Mouse (Mus musculus) limb, embryonic 12.5 days (tissue): Measurements from ENCODE around the gene B4galt4. TPM values are rescaled to one million over a fixed set of nuclear protein-coding genes. Genes with fewer than 3 reads are reported as not detected.

ENCODE experiments used
- ATAC-seq: fragments of 200-750 bp; cut with Nextera tagmentation; 2 replicates; pipeline ENCODE4 v1.8.0; 2017; ENCODE audit warnings: low read depth, moderate TSS enrichment; ENCODE audit not compliant: insufficient number of reproducible peaks, insufficient read depth, low FRiP score, low TSS enrichment
- H3K27ac ChIP-seq: fragments of 300-500 bp; sonication (generic); 2 replicates; pipeline ENCODE4 v1.5.1; 2016; ENCODE audit warnings: mild to moderate bottlenecking, moderate library complexity
- H3K27me3 ChIP-seq: fragments of 300-500 bp; sonication (generic); 2 replicates; pipeline ENCODE4 v1.6.1; 2016; ENCODE audit warnings: mild to moderate bottlenecking, moderate library complexity
- H3K36me3 ChIP-seq: fragments of 300-500 bp; sonication (generic); 2 replicates; pipeline ENCODE4 v1.6.1; 2016; ENCODE audit warnings: mild to moderate bottlenecking, moderate library complexity
- H3K4me1 ChIP-seq: fragments of 300-500 bp; sonication (generic); replicated peaks from 2 replicates; pipeline ENCODE4 v1.6.1; 2016
- H3K4me2 ChIP-seq: fragments of 300-500 bp; sonication (generic); 2 replicates; pipeline ENCODE4 v1.6.1; 2016; ENCODE audit warnings: mild to moderate bottlenecking, moderate library complexity
- H3K4me3 ChIP-seq: fragments of 300-500 bp; sonication (generic); replicated peaks from 2 replicates; pipeline ENCODE4 v1.5.1; 2016; ENCODE audit warnings: mild to moderate bottlenecking
- H3K9ac ChIP-seq: fragments of 300-500 bp; sonication (generic); replicated peaks from 2 replicates; pipeline ENCODE4 v1.6.1; 2016; ENCODE audit warnings: mild to moderate bottlenecking, moderate library complexity
- H3K9me3 ChIP-seq: fragments of 300-500 bp; sonication (generic); 2 replicates; pipeline ENCODE4 v1.6.1; 2016; ENCODE audit warnings: mild to moderate bottlenecking, moderate library complexity
- WGBS: fragments of 180-500 bp; shearing (Covaris S2); methylation state at CpG from one replicate; pipeline ENCODE4 v1.1.7; 2016; 5-methylcytosine and 5-hydroxymethylcytosine counted together
- polyA plus RNA-seq: library from polyadenylated mRNA; unstranded; fragments of >200 nt; fragmentation: Nextera tagmentation; extraction: Ambion mirVana; gene quantifications from 2 replicates; pipeline ENCODE4 v1.2.1, GENCODE M21; 2016

The B4galt4 gene
- polyA plus RNA-seq, 1 experiment from 2014 or later = 33.3 TPM

- Histone ChIP-seq H3K9me3 (no peaks in the 10 kb centered on the region), H3K27me3 (no peaks in the 10 kb centered on the region), H3K4me3 (no peak overlapping the region), H3K9ac (no peak overlapping the region), H3K27ac (no peak overlapping the region), H3K36me3 (peaks cover 25% of the 10 kb centered on the region), H3K4me2 (no peak overlapping the region), H3K4me1 (peaks cover 18% of the 10 kb centered on the region)
- WGBS = 94% methylated on average over 6 of the region's 6 CpGs
- no peak for ATAC-seq
Measured at GRCm38 (mm10) chr16:38771145-38771544, 29.1 kb downstream of the B4galt4 start.

GRCm38 (mm10) chr16:38772906-38773496, 30.9 kb downstream of the B4galt4 start:
- Histone ChIP-seq H3K27me3 (no peaks in the 10 kb centered on the region), H3K9me3 (no peaks in the 10 kb centered on the region), H3K36me3 (peaks cover 11% of the 10 kb centered on the region), H3K4me2 (0 out of 2 replicates have a peak overlapping the region, but pooled peaks have one; percentile 6), H3K4me1 (peaks cover 18% of the 10 kb centered on the region), H3K4me3 (no peak overlapping the region), H3K27ac (no peak overlapping the region), H3K9ac (no peak overlapping the region)
- whole genome bisulfite sequencing = 38% methylated on average over 12 of the region's 12 CpGs
- ATAC-seq = no peak

GRCm38 (mm10) chr16:38774964-38775746, 33.1 kb downstream of the B4galt4 start:
- no peak for ATAC-seq
- Histone ChIP-seq H3K9ac (no peak overlapping the region), H3K9me3 (no peaks in the 10 kb centered on the region), H3K27me3 (no peaks in the 10 kb centered on the region), H3K36me3 (no peaks in the 10 kb centered on the region), H3K4me2 (no peak overlapping the region), H3K4me1 (peaks cover 18% of the 10 kb centered on the region), H3K4me3 (no peak overlapping the region), H3K27ac (no peak overlapping the region)
- 53% methylated on average over 7 of the region's 7 CpGs for WGBS

- 56% methylated on average over 6 of the region's 6 CpGs for WGBS
- no peaks in the 10 kb centered on the region for H3K9me3 ChIP-seq
- H3K9ac ChIP-seq = no peak overlapping the region
- H3K27ac ChIP-seq = no peak overlapping the region
- no peaks in the 10 kb centered on the region for H3K36me3 ChIP-seq
- H3K27me3 ChIP-seq = no peaks in the 10 kb centered on the region
- no peak overlapping the region for H3K4me3 ChIP-seq
- no peak overlapping the region for H3K4me2 ChIP-seq
- no peak for ATAC-seq
- H3K4me1 ChIP-seq = peaks cover 18% of the 10 kb centered on the region
Measured at GRCm38 (mm10) chr16:38776342-38776741, 34.3 kb downstream of the B4galt4 start.

- Histone ChIP-seq H3K4me2 (no peak overlapping the region), H3K27me3 (peaks cover 9% of the 10 kb centered on the region; the same call in 1 of the 2 replicates), H3K4me3 (no peak overlapping the region), H3K27ac (no peak overlapping the region), H3K9me3 (no peaks in the 10 kb centered on the region), H3K36me3 (no peaks in the 10 kb centered on the region), H3K4me1 (0 out of 2 replicates have a peak, but pooled peaks cover under 1% of the 10 kb centered on the region), H3K9ac (no peak overlapping the region)
- ATAC-seq = no peak
- 95% methylated on average over 7 of the region's 7 CpGs for WGBS
Measured at GRCm38 (mm10) chr16:38780960-38781572, 39.0 kb downstream of the B4galt4 start.

DNA sequence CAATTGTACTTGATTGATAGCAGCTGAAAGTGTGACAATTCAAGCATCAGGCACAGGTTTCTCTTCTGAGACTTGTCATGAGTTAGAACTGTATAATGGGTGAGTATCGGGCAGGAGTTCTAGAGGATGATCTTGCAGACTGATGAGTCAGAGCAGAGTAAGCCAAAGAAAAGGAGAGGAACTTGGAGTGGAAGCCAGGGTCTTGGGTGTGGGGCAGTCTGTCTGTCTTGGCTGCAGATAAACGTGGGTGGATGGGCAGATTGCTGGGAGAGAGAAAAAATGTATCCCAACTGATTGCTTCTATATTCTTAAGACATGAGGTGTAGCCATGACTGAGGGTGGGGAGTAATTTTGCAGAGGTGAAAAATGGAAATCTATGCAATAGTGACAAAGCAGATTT, 39.9 kb downstream of the B4galt4 start:
- H3K4me1 ChIP-seq = no peaks in the 10 kb centered on the region
- peaks cover 9% of the 10 kb centered on the region; the same call in 1 of the 2 replicates for H3K27me3 ChIP-seq
- ATAC-seq = no peak
- H3K36me3 ChIP-seq = no peaks in the 10 kb centered on the region
- no peaks in the 10 kb centered on the region for H3K9me3 ChIP-seq
- H3K9ac ChIP-seq = no peak overlapping the region
- H3K4me3 ChIP-seq = no peak overlapping the region
- WGBS = 75% methylated on average over 2 of the region's 2 CpGs
- no peak overlapping the region for H3K4me2 ChIP-seq
- no peak overlapping the region for H3K27ac ChIP-seq

- Histone ChIP-seq H3K9ac (no peak overlapping the region), H3K4me1 (no peaks in the 10 kb centered on the region), H3K36me3 (no peaks in the 10 kb centered on the region), H3K4me2 (no peak overlapping the region), H3K27me3 (peaks cover 9% of the 10 kb centered on the region; the same call in 1 of the 2 replicates), H3K4me3 (no peak overlapping the region), H3K9me3 (no peaks in the 10 kb centered on the region), H3K27ac (no peak overlapping the region)
- 61% methylated on average over 2 of the region's 2 CpGs for WGBS
- ATAC-seq = no peak
Measured at GRCm38 (mm10) chr16:38782524-38783067, 40.5 kb downstream of the B4galt4 start.

GRCm38 (mm10) chr16:38785301-38785700, 43.2 kb downstream of the B4galt4 start:
- WGBS = 93% methylated on average over 7 of the region's 7 CpGs
- H3K36me3 ChIP-seq = no peaks in the 10 kb centered on the region
- no peak overlapping the region for H3K27ac ChIP-seq
- H3K4me3 ChIP-seq = no peak overlapping the region
- no peak overlapping the region for H3K4me2 ChIP-seq
- H3K4me1 ChIP-seq = 0 out of 2 replicates have a peak, but pooled peaks cover 2% of the 10 kb centered on the region
- peaks cover 9% of the 10 kb centered on the region; the same call in 1 of the 2 replicates for H3K27me3 ChIP-seq
- no peaks in the 10 kb centered on the region for H3K9me3 ChIP-seq
- no peak for ATAC-seq
- no peak overlapping the region for H3K9ac ChIP-seq

DNA sequence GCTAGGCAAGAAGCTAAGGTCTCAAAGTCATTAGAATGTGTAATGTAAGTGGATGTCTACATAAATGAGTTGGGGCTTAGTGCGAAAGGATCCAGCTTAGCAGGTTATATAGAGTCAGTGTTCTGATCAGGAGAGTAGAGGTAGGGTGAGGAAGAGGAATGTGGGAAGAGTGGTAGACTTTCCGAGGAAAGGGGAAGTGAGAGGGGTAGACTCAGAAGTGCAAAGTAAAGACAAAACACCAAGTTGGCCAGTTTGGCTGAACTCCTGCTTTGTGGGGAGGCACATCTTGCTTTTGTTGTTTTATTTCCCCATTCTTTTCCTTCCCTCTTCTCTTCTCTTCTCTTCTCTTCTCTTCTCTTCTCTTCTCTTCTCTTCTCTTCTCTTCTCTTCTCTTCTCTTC, 47.0 kb downstream of the B4galt4 start:
- Histone ChIP-seq H3K4me2 (no peak overlapping the region), H3K9ac (no peak overlapping the region), H3K27me3 (no peaks in the 10 kb centered on the region), H3K9me3 (no peaks in the 10 kb centered on the region), H3K4me1 (peaks cover 15% of the 10 kb centered on the region), H3K4me3 (no peak overlapping the region), H3K36me3 (no peaks in the 10 kb centered on the region), H3K27ac (no peak overlapping the region)
- whole genome bisulfite sequencing = 90% methylated on average over 2 of the region's 2 CpGs
- ATAC-seq = no peak

DNA sequence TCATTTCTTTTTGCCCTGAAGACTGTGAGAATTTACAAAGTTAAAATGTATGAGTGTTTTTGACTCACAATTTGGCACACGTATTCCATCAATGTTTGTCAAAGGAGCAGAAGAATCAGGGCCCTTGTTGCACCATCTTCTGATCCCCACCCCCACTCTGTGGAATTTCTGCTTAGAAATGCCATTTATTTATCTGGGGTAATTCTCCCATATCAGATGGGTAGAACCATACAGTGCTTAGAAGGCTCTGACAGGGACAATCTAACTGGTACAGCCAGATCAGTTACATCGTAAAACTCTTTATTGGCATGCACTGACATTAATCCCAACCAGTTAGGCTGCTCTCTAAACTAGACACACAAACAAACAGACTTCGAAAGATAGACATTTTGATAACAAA, 47.9 kb downstream of the B4galt4 start:
- Histone ChIP-seq H3K27me3 (no peaks in the 10 kb centered on the region), H3K4me2 (no peak overlapping the region), H3K4me3 (no peak overlapping the region), H3K27ac (no peak overlapping the region), H3K9ac (no peak overlapping the region), H3K9me3 (no peaks in the 10 kb centered on the region), H3K4me1 (peaks cover 15% of the 10 kb centered on the region), H3K36me3 (no peaks in the 10 kb centered on the region)
- no peak for ATAC-seq
- WGBS = 74% methylated on average over 3 of the region's 3 CpGs

DNA sequence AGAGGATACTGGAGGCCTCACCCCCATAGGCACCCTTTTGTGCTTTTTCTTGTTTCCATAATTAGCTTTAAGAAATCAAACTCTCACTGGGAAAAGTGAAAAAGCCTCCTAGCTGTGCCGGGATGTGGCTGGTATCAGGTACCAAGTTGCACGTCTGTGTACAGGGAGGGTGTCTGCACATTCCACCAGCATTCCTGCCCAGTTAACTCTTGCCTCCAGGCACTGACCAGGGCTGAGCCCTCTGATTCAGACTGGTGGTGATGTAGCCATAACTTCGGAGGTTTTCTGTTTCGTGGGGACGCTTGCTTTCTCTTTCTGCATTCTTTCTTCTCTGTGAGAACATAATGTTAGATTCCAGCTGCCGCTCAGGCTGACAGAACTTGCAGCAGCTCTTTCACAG, 51.1 kb downstream of the B4galt4 start:
- H3K4me1 ChIP-seq = peaks cover 15% of the 10 kb centered on the region
- WGBS = 55% methylated on average over 6 of the region's 6 CpGs

More for the DNA sequence above, 51.1 kb downstream of the B4galt4 start:
- Histone ChIP-seq H3K36me3 (no peaks in the 10 kb centered on the region), H3K9ac (no peak overlapping the region), H3K9me3 (no peaks in the 10 kb centered on the region), H3K27me3 (no peaks in the 10 kb centered on the region), H3K4me3 (no peak overlapping the region), H3K4me2 (no peak overlapping the region), H3K27ac (no peak overlapping the region)
- no peak for ATAC-seq
